Mouse (Mus musculus) testis, adult 2 months (tissue): ENCODE measurements around the gene Itfg2. TPM values are rescaled to one million over a fixed set of nuclear protein-coding genes. Genes with fewer than 3 reads are reported as not detected.

ENCODE experiments used
- H3K27ac ChIP-seq: fragments of 200-500 bp; 2 replicates; pipeline ENCODE4 v1.5.1; 2012; ENCODE audit warnings: low read depth, low read length; ENCODE audit not compliant: control insufficient read depth, insufficient read depth
- H3K27me3 ChIP-seq: fragments of 200-500 bp; 2 replicates; pipeline ENCODE4 v1.6.1; 2012; ENCODE audit warnings: mild to moderate bottlenecking, low read length, moderate library complexity; ENCODE audit not compliant: control insufficient read depth, insufficient read depth
- H3K36me3 ChIP-seq: fragments of 200-500 bp; 2 replicates; pipeline ENCODE4 v1.6.1; 2012; ENCODE audit warnings: mild to moderate bottlenecking, low read length; ENCODE audit not compliant: control insufficient read depth, insufficient read depth
- H3K4me1 ChIP-seq: fragments of 200-500 bp; 2 replicates; pipeline ENCODE4 v1.6.1; 2012; ENCODE audit warnings: low read length; ENCODE audit not compliant: control insufficient read depth, insufficient read depth
- H3K4me3 ChIP-seq: fragments of 200-500 bp; 2 replicates; pipeline ENCODE4 v1.5.1; 2012; ENCODE audit warnings: low read depth, mild to moderate bottlenecking, low read length, moderate library complexity, mixed read lengths; ENCODE audit not compliant: control insufficient read depth
- CTCF ChIP-seq: fragments of 200-500 bp; IDR thresholded peaks from 2 replicates; pipeline ENCODE4 v1.5.1; 2012; ENCODE audit warnings: low read depth, mild to moderate bottlenecking, inconsistent platforms, low read length, moderate library complexity; ENCODE audit not compliant: control insufficient read depth, insufficient read depth, insufficient replicate concordance
- POLR2A ChIP-seq: fragments of 200-500 bp; IDR thresholded peaks from 2 replicates; pipeline ENCODE4 v1.6.1; 2012; ENCODE audit warnings: low read depth, mild to moderate bottlenecking, inconsistent platforms, low read length, moderate library complexity; ENCODE audit not compliant: control insufficient read depth
- polyA plus RNA-seq: library from polyadenylated mRNA; depleted of rRNA; stranded (reverse); fragments of >200 nt; gene quantifications from 2 replicates; pipeline ENCODE4 v1.2.3, GENCODE M21; 2012

The Itfg2 gene
- polyA plus RNA-seq, 1 experiment: 13.8 TPM

GRCm38 (mm10) chr6:128440238-128440637 lies 15.5 kb upstream of the Itfg2 start:
- TF ChIP-seq CTCF (no peak), POLR2A (no peak)
- Histone ChIP-seq H3K36me3 (peaks cover 1% of the 10 kb centered on the region), H3K4me1 (peaks cover 3% of the 10 kb centered on the region; the same call in 1 of the 2 replicates), H3K27ac (no peak overlapping the region), H3K4me3 (peak overlapping the region; percentile 36), H3K27me3 (no peaks in the 10 kb centered on the region)

GRCm38 (mm10) chr6:128438871-128439341 lies 14.2 kb upstream of the Itfg2 start:
- H3K4me1 ChIP-seq: peaks cover 3% of the 10 kb centered on the region; the same call in 1 of the 2 replicates
- peak overlapping the region; percentile 99 for H3K27ac ChIP-seq
- H3K27me3 ChIP-seq: no peaks in the 10 kb centered on the region
- peak overlapping the region; percentile 91 for H3K4me3 ChIP-seq
- H3K36me3 ChIP-seq: peaks cover 5% of the 10 kb centered on the region
- TF ChIP-seq POLR2A (no peak; the same call in 1 of the 2 replicates), CTCF (no peak)

- Histone ChIP-seq H3K36me3 (peaks cover 5% of the 10 kb centered on the region), H3K27me3 (no peaks in the 10 kb centered on the region), H3K4me3 (peak within 1 kb of the TSS; percentile 91), H3K4me1 (peaks cover 3% of the 10 kb centered on the region; the same call in 1 of the 2 replicates), H3K27ac (peak within 1 kb of the TSS; percentile 99)
- TF ChIP-seq CTCF (no peak), POLR2A (peak; percentile 93)
These were observed 13.7 kb upstream of the Itfg2 start, which contains the start of gene Fkbp4 for GRCm38 (mm10) chr6:128438317-128438870. Gene Fkbp4 (minus strand): TSS chr6:128438677.

GRCm38 (mm10) chr6:128437731-128438316 lies 13.1 kb upstream of the Itfg2 start:
- TF ChIP-seq CTCF: no peak
- TF ChIP-seq POLR2A: no peak
- peak overlapping the region; percentile 91 for H3K4me3 ChIP-seq
- peak overlapping the region; percentile 83 for H3K27ac ChIP-seq

DNA sequence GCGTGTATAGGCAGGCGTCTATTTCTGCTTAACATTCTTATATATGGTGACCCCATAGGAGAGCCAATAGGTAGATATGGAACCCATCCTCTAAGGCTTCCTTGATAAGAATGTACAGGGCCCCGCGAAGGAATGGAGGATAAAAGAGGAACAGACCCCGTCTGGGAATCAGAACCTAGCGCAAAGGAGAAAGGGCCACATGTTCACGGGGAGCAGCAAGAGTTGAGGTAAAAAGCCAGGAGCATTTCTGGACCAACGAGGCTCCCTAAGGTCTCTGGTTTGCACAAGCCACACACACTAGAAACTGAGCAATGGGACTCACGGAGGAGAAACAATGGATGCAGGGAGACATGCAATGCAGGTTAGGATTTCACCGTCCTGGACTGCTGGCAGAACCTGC lies 12.6 kb upstream of the Itfg2 start:
- Histone ChIP-seq H3K4me3 (peak overlapping the region; percentile 91), H3K27me3 (no peaks in the 10 kb centered on the region), H3K27ac (peak overlapping the region; percentile 83), H3K36me3 (peaks cover 3% of the 10 kb centered on the region), H3K4me1 (peaks cover 3% of the 10 kb centered on the region; the same call in 1 of the 2 replicates)
- TF ChIP-seq POLR2A (no peak), CTCF (no peak)

More at GRCm38 (mm10) chr6:128437731-128438316, 13.1 kb upstream of the Itfg2 start:
- Histone ChIP-seq H3K27me3 (no peaks in the 10 kb centered on the region), H3K36me3 (peaks cover 3% of the 10 kb centered on the region), H3K4me1 (peaks cover 3% of the 10 kb centered on the region; the same call in 1 of the 2 replicates)

DNA sequence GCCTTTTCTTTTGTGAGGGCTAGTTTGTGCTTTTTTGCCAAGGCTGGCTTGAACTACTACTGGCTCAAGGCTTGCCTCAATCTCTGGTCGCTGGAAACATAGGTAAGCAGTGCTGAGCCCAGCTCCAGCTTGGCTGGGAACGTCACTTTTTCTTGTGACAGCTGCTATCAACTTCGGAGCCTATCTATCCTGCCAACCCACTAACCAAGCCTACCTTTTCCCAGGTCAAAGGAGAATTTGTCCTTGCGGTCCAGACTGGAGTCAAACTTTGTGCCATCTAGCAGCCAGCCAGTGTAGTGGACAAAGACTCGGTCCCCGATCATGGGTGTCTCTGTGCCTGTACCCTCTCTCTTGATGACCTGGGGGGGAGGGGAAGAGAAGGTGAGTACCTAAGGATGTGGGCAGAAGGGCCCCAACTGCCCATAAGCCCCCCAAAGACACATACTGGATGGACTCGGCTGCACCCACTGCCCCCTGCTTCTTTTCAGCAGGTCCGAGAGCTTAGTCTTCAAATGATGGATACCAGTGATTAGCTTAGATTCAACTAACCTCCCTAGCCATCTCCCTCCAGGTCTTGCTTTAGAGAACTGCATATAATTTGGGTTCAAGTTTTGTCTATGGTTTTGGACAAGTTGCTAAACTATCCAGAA lies 11.8 kb upstream of the Itfg2 start:
- Histone ChIP-seq H3K27me3 (no peaks in the 10 kb centered on the region), H3K4me1 (peaks cover 3% of the 10 kb centered on the region; the same call in 1 of the 2 replicates), H3K36me3 (peaks cover 3% of the 10 kb centered on the region), H3K27ac (no peak overlapping the region), H3K4me3 (peak overlapping the region; percentile 4; the same call in 1 of the 2 replicates)
- TF ChIP-seq POLR2A: no peak
- no peak for TF ChIP-seq CTCF

DNA sequence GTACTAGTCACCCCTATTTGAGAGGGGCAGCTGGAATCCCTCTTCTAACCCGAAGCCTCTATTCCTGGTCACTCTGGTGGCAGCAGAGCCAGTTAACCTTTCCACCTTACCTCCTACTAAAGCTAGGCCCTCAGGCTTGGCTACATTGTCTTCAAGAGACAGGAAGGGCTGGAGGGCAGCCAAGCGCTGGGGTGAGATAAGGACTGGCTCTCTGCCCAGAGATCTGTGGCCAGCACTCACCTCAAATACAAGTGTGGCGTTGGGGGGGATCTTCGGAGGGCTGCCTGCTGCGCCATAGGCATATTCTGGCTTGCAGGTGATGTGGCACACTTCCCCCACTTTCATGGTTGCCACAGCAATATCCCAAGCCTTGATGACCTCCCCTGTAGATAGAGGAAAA lies 10.7 kb upstream of the Itfg2 start:
- peaks cover 3% of the 10 kb centered on the region for H3K36me3 ChIP-seq
- peaks cover 3% of the 10 kb centered on the region; the same call in 1 of the 2 replicates for H3K4me1 ChIP-seq
- no peak for TF ChIP-seq POLR2A
- TF ChIP-seq CTCF: no peak

More for the DNA sequence above, 10.7 kb upstream of the Itfg2 start:
- H3K4me3 ChIP-seq: no peak overlapping the region
- H3K27me3 ChIP-seq: no peaks in the 10 kb centered on the region
- H3K27ac ChIP-seq: 0 out of 2 replicates have a peak overlapping the region, but pooled peaks have one; percentile 35
